Mouse (Mus musculus) cerebellum, adult 11-12 months (tissue): ENCODE data around the gene Myo1d.
"Not testable (repeated sequence)": the region's sequence is repeated elsewhere in the genome, so short reads cannot be mapped to it uniquely, and the experiment has no call there.

Experiments
- DNase-seq: peaks from one replicate; pipeline ENCODE4 v3.0.0; 2022

Myo1d gene

GRCm38 (mm10) chr11:80478694-80479412, 301.0 kb downstream of the Myo1d start:
- peak; percentile 44 for DNase-seq

GRCm38 (mm10) chr11:80477341-80478199, 302.3 kb downstream of the Myo1d start:
- peak; percentile 78 for DNase-seq

GRCm38 (mm10) chr11:80476222-80477189, 303.3 kb downstream of the Myo1d start, which contains the start of gene Cdk5r1:
TSS of gene Cdk5r1 (plus strand) at chr11:80477023.
- peak; percentile 96 for DNase-seq

GRCm38 (mm10) chr11:80475544-80475943, 304.3 kb downstream of the Myo1d start:
- DNase-seq, result peak; percentile 56

DNA sequence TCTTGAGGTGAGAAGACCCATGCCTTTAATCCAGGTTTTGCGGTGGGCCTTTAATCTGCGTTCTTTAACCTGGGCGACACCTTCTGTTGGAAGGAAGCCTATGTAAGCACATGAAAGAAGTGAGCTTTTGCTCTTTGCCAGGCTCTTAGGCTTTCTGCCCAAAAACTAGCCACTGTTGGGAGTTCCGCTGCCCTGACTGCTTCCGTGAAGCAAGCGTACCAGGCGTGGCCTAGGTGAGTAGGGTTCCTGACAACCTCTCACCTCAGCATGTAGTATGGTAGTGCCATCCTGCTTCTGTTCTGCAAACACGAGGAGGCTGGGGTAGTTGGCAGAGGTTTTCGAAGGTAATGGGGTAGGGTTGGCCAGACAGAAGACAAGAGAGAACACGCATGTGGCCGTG, 305.0 kb downstream of the Myo1d start:
- peak; percentile 68 for DNase-seq

DNA sequence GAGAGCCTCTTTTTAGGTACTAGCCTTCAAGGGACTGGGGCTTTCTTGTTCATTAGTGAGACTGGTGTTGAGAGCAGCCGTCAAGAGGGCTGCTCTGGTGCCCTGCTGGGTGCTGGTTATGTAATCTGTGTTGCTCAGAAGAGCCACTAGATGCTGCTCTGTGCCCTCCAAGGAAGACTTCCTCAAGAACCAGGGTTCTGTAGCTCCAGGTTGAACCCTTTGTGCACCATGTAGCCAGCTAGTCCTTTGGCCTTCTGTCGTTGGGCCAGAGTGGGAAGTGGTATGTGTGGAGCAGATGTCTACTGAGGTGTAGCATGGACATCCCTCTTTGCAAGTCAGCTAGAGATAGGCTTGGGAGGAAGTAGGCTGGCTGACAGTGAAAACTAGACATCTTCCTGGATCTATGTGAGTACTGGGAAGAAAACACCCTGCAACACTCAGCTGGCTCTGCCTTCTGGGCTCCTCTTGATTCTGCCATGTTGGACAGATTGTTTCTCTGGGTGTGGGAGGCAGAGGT, 305.6 kb downstream of the Myo1d start:
- DNase-seq, result peak; percentile 85

DNA sequence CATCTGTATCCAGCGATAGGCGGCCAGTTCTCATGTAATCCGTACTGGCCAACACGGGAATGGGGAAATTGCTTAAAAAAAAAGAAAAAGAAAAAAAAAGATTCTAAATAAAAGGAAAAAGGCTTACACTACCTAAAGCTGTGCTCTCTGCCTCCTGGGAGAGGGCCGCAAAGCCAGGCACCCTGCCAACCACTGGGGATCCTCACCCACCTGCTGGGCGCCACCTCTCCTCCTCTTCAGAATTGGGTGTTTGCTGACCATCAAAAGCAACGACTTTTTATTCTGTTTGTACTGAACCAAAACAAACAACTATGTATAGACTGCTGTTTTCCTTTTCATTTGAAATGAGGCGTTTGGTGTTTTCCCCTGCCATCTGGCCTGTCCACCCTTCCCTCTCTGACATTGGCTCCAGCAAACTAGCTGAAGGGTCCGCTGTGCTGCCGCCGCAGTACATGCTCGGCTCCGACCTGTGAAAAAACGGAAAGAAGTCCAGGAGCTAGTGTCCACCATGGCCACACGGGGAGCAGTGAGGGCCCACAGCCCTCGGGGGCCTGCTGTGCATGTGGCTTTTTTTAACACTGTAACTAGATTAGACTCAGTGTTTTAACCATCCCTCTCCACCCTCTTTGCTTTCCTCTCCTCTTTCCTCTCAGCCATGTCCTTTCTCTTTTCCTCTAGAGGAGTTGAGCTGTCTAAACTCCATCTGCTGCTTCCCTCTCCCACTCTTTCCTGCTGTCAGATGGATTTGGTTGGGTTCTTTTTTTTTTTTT, 307.8 kb downstream of the Myo1d start:
- no peak for DNase-seq

DNA sequence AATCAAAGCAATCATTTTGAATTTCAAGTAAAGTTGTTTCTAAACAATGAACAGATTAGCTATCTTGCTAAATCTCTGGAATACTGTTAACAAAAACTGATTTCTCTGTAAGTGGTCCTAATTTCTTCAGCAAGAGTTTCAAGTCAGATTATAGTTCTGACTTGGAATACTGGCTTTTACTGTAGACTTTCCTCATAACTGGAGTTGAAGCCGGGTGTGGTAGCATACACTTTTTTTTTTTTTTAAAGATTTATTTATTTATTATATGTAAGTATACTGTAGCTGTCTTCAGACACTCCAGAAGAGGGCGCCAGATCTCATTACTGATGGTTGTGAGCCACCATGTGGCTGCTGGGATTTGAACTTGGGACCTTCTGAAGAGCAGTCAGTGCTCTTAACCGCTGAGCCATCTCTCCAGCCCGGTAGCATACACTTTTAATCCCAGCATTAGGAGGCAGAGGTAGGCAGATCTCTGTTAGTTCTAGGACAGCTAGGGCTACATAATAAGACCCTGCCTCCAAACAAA, 316.2 kb downstream of the Myo1d start:
- not testable (repeated sequence) for DNase-seq

DNA sequence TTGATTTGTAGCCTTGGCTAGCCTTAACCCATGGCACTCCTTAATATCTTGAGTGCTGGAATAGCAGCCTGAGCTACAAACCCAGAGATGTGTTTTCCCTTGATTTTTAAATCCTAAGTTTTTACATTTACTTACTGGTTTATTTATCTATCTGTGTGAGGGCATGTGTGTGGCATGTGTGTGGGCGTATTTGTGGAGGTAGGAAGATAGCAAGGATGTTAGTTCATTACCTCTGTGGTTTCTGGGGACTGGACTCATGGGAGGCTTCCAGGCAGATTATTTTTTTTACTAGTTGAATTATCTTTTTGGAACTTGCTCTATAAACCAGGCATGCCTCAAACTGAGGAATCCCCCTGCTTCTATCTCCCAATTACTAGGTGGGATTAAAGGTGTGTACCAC, 326.6 kb downstream of the Myo1d start:
- no peak for DNase-seq

GRCm38 (mm10) chr11:80452242-80452641, 327.6 kb downstream of the Myo1d start:
- DNase-seq, result no peak

DNA sequence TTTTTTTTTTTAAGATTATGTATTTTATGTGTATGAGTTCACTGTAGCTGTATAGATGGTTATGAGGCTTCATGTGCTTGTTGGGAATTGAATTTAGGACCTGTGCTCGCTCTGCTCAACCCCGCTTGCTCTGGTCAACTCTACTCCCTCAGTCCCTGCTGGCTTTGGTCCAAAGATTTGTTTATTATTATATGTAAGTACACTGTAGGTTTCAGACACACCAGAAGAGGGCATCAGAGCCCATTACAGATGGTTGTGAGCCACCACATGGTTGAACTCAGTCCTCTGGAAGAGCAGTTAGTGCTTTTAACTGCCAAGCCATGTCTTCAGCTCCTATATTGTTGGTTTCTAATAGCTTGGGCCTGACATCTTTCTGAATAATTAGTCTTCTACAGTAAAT, 330.0 kb downstream of the Myo1d start:
- DNase-seq, result no peak

GRCm38 (mm10) chr11:80446916-80447315, 332.9 kb downstream of the Myo1d start:
- no peak for DNase-seq
